Mouse (Mus musculus) embryonic fibroblast, embryonic 13.5 days (primary cell): ENCODE measurements around the gene Hist2h3c1. TPM values are rescaled to one million over a fixed set of nuclear protein-coding genes. Genes with fewer than 3 reads are reported as not detected.
A peak's percentile ranks its signal among the peaks of the same experiment; 100 is the strongest.
"Not testable (repeated sequence)": the region's sequence is repeated elsewhere in the genome, so short reads cannot be mapped to it uniquely, and the experiment has no call there.

Experiments used
- H3K27ac ChIP-seq: 2 replicates; pipeline ENCODE4 v1.5.1; 2012; ENCODE audit warnings: low read length, control low read depth, inconsistent platforms; ENCODE audit not compliant: insufficient read depth
- H3K4me1 ChIP-seq: 2 replicates; pipeline ENCODE4 v1.6.1; 2011; ENCODE audit warnings: low read length; ENCODE audit not compliant: control insufficient read depth, insufficient read depth
- H3K4me3 ChIP-seq: 2 replicates; pipeline ENCODE4 v1.5.1; 2011; ENCODE audit warnings: mild to moderate bottlenecking, control low read depth, low read length; ENCODE audit not compliant: insufficient read depth
- CTCF ChIP-seq: IDR thresholded peaks from 2 replicates; pipeline ENCODE4 v1.5.1; 2011; ENCODE audit warnings: mild to moderate bottlenecking, control low read depth, low read length, moderate library complexity, borderline replicate concordance; ENCODE audit not compliant: insufficient read depth
- POLR2A ChIP-seq: IDR thresholded peaks from 2 replicates; pipeline ENCODE4 v1.6.1; 2011; ENCODE audit warnings: low read depth, mild to moderate bottlenecking, control low read depth, low read length, moderate library complexity
- polyA plus RNA-seq: library from polyadenylated mRNA; stranded (reverse); fragments of >200 nt; gene quantifications from 2 replicates; pipeline ENCODE4 v1.2.4, GENCODE M21; 2011; ENCODE audit warnings: low read depth; ENCODE audit not compliant: missing spikeins, insufficient read length

The Hist2h3c1 gene
- polyA plus RNA-seq = not detected in 2 replicates

- peak within 1 kb of the TSS; percentile 67 for H3K4me3 ChIP-seq
- H3K4me1 ChIP-seq = not testable (repeated sequence)
- peak within 1 kb of the TSS; percentile 81 for H3K27ac ChIP-seq
Observed at GRCm38 (mm10) chr3:96246427-96246856, at the start of gene Hist2h3c1. Hist2h3c1 (plus strand) TSS chr3:96246685.

- Histone ChIP-seq H3K4me3 (peak overlapping the region; percentile 79), H3K4me1 (no peaks in the 10 kb centered on the region), H3K27ac (peak overlapping the region; percentile 81)
- no peak for TF ChIP-seq CTCF
- TF ChIP-seq POLR2A = peak; percentile 94
Observed at GRCm38 (mm10) chr3:96197129-96197749, 49.2 kb upstream of the Hist2h3c1 start.

- TF ChIP-seq CTCF (no peak), POLR2A (0 out of 2 replicates have a peak, but pooled peaks have one; percentile 24)
- H3K4me3 ChIP-seq = no peak overlapping the region
Observed at GRCm38 (mm10) chr3:96198181-96198580, 48.3 kb upstream of the Hist2h3c1 start.

GRCm38 (mm10) chr3:96198601-96199251 lies 47.8 kb upstream of the Hist2h3c1 start:
- not testable (repeated sequence) for H3K27ac ChIP-seq, H3K4me3 ChIP-seq, H3K4me1 ChIP-seq

More at GRCm38 (mm10) chr3:96198181-96198580, 48.3 kb upstream of the Hist2h3c1 start:
- H3K4me1 ChIP-seq = no peaks in the 10 kb centered on the region
- H3K27ac ChIP-seq = no peak overlapping the region

GRCm38 (mm10) chr3:96199731-96200130 lies 46.8 kb upstream of the Hist2h3c1 start:
- H3K4me3 ChIP-seq = no peak overlapping the region
- no peak overlapping the region for H3K27ac ChIP-seq
- no peak for TF ChIP-seq CTCF
- no peak for TF ChIP-seq POLR2A
- no peaks in the 10 kb centered on the region for H3K4me1 ChIP-seq

DNA sequence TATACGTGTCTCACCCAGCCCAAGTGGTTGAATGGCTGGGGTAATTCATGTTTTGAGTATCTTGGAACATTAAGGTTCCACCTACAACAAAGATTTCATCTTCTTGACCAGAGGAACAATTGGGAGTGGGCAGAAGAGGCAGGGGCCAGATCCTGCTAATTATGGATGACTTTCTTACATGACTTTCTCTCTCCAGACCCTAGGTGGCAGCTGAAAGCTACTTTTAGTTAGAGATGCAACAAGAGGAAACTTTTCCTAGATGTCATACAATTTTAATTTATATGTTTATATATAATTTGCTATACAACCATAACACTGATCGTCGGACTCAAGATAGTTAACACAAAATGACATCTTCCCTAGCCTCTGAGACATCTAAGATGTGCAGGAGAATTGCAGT lies 38.7 kb upstream of the Hist2h3c1 start:
- TF ChIP-seq POLR2A (no peak), CTCF (no peak)
- Histone ChIP-seq H3K4me1 (no peaks in the 10 kb centered on the region), H3K27ac (no peak overlapping the region), H3K4me3 (no peak overlapping the region)

DNA sequence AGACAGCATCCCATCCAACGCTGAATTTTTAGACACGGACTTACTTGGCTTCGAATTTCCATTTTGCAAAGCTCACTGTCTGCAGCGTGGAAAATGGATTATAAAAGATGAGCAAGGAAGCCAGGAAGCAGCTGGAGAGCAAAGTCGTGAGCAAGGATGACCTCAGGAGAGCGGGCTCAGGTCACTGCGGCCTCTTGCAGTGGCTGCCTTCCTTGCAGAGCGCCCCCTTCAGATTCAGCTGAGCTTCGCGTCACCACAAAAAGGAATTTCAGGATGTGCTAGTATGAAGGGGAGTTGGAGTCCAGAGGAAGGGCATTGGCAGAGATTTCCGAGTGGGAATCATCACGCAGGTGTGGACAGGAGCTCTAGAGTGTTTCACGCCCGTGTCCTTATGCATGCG lies 37.2 kb upstream of the Hist2h3c1 start:
- Histone ChIP-seq H3K4me3 (no peak overlapping the region), H3K27ac (no peak overlapping the region), H3K4me1 (no peaks in the 10 kb centered on the region)
- TF ChIP-seq CTCF = peak; percentile 29; the same call in 1 of the 2 replicates
- no peak for TF ChIP-seq POLR2A

- Histone ChIP-seq H3K27ac (peak overlapping the region; percentile 97), H3K4me3 (peak overlapping the region; percentile 74), H3K4me1 (peaks cover 5% of the 10 kb centered on the region)
- TF ChIP-seq POLR2A (peak; percentile 49; the same call in 1 of the 2 replicates), CTCF (no peak)
Observed at GRCm38 (mm10) chr3:96219191-96219641, 27.3 kb upstream of the Hist2h3c1 start.

- H3K4me3 ChIP-seq = peak within 1 kb of the TSS; percentile 74
- no peak for TF ChIP-seq CTCF
- TF ChIP-seq POLR2A = peak; percentile 78
- peak within 1 kb of the TSS; percentile 97 for H3K27ac ChIP-seq
- peaks cover 5% of the 10 kb centered on the region for H3K4me1 ChIP-seq
Observed at GRCm38 (mm10) chr3:96219661-96220130, 26.8 kb upstream of the Hist2h3c1 start, which contains the start of the genes Bola1 and Hist2h2ab. Bola1 (minus strand) TSS chr3:96219709. Hist2h2ab (plus strand) TSS chr3:96219865.

DNA sequence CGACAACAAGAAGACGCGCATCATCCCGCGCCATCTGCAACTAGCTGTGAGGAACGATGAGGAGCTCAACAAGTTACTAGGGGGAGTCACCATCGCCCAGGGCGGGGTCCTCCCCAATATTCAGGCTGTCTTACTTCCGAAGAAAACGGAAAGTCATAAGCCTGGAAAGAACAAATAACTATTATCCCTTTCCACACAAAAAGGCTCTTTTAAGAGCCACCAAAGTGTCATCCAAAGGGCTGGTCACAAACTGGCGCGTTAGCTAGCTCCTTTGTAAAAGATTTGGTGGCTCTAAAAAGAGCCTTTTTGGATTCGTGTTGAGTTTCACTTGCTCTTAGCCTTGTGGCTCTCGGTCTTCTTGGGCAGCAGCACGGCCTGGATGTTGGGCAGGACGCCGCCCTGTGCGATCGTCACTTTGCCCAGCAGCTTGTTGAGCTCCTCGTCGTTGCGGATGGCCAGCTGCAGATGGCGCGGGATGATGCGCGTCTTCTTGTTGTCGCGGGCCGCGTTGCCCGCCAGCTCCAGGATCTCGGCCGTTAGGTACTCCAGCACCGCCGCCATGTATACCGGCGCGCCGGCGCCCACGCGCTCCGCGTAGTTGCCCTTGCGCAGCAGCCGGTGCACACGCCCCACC lies 26.2 kb upstream of the Hist2h3c1 start:
- TF ChIP-seq POLR2A = peak; percentile 23
- peak overlapping the region; percentile 74 for H3K4me3 ChIP-seq
- H3K4me1 ChIP-seq = not testable (repeated sequence)
- H3K27ac ChIP-seq = peak overlapping the region; percentile 97
